Mouse (Mus musculus) midbrain, embryonic 11.5 days (tissue): ENCODE measurements around the gene Pak3. TPM values are rescaled to one million over a fixed set of nuclear protein-coding genes. Genes with fewer than 3 reads are reported as not detected.

Experiments used
- ATAC-seq: fragments of 200-750 bp; cut with Nextera tagmentation; 2 replicates; pipeline ENCODE4 v1.8.0; 2017; ENCODE audit warnings: moderate TSS enrichment, moderate library complexity; ENCODE audit not compliant: low FRiP score
- DNase-seq: peaks from one replicate; pipeline ENCODE4 v3.0.0; 2015; ENCODE audit warnings: low spot score; ENCODE audit errors: missing footprints
- H3K27ac ChIP-seq: fragments of 300-500 bp; sonication (generic); 2 replicates; pipeline ENCODE4 v1.5.1; 2014; ENCODE audit warnings: low read depth, low read length
- H3K27me3 ChIP-seq: fragments of 300-500 bp; sonication (generic); 2 replicates; pipeline ENCODE4 v1.6.1; 2014; ENCODE audit warnings: mild to moderate bottlenecking, low read length, moderate library complexity, mixed read lengths; ENCODE audit not compliant: control insufficient read depth, insufficient read depth
- H3K36me3 ChIP-seq: fragments of 300-500 bp; sonication (generic); 2 replicates; pipeline ENCODE4 v1.6.1; 2014; ENCODE audit warnings: mild to moderate bottlenecking, low read length, moderate library complexity, mixed read lengths; ENCODE audit not compliant: control insufficient read depth, insufficient read depth
- H3K4me1 ChIP-seq: fragments of 300-500 bp; sonication (generic); 2 replicates; pipeline ENCODE4 v1.6.1; 2014; ENCODE audit warnings: low read length; ENCODE audit not compliant: control insufficient read depth, insufficient read depth
- H3K4me2 ChIP-seq: fragments of 300-500 bp; sonication (generic); 2 replicates; pipeline ENCODE4 v1.6.1; 2014; ENCODE audit warnings: mild to moderate bottlenecking, moderate library complexity
- H3K4me3 ChIP-seq: fragments of 300-500 bp; sonication (generic); 2 replicates; pipeline ENCODE4 v1.5.1; 2014; ENCODE audit warnings: low read depth, low read length
- H3K9ac ChIP-seq: fragments of 300-500 bp; sonication (generic); 2 replicates; pipeline ENCODE4 v1.6.1; 2014; ENCODE audit warnings: low read length
- H3K9me3 ChIP-seq: fragments of 300-500 bp; sonication (generic); 2 replicates; pipeline ENCODE4 v1.6.1; 2016; ENCODE audit warnings: low read length; ENCODE audit not compliant: control insufficient read depth
- WGBS: fragments of 180-500 bp; shearing (Covaris S2); extraction: QIAGEN DNeasy Blood & Tissue Kit; methylation state at CpG from one replicate; pipeline ENCODE4 v1.1.7; 2014; 5-methylcytosine and 5-hydroxymethylcytosine counted together
- polyA plus RNA-seq: library from polyadenylated mRNA; unstranded; fragments of >200 nt; fragmentation: Nextera tagmentation; extraction: Ambion mirVana; gene quantifications from 2 replicates; pipeline ENCODE4 v1.2.1, GENCODE M21; 2014

Gene Pak3
- polyA plus RNA-seq, 1 experiment from 2014 or later = 103 TPM

DNA sequence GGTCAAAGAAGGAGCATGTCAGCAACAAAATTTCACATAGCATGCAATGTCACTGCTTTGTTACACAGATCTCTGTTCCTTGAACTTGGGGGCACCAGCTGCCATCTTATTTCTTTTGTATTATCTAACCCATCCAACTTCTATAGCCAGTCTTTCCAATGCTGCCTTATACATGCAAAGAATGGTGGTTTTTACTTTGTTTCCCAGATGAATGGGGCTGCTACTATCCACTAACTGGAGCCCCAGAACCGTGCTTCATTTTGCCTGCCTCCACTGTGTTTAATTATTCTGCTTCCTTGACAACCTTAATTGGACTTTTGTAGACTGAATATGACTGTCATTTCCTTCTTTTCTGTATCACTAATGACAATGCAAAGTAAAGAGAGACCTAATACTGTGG is 126.4 kb downstream of the Pak3 start:
- 0 out of 2 replicates have a peak, but pooled peaks have one; percentile 33 for ATAC-seq
- H3K4me3 ChIP-seq = no peak overlapping the region
- no peak for DNase-seq
- 35% methylated on average over 1 of the region's 1 CpGs for WGBS
- H3K4me2 ChIP-seq = no peak overlapping the region
- no peak overlapping the region for H3K9ac ChIP-seq
- no peak overlapping the region for H3K27ac ChIP-seq
- H3K4me1 ChIP-seq = no peaks in the 10 kb centered on the region
- no peaks in the 10 kb centered on the region for H3K9me3 ChIP-seq
- H3K36me3 ChIP-seq = no peaks in the 10 kb centered on the region
- peaks cover 28% of the 10 kb centered on the region for H3K27me3 ChIP-seq

GRCm38 (mm10) chrX:143654308-143655176 is 136.2 kb downstream of the Pak3 start:
- Histone ChIP-seq H3K4me3 (no peak overlapping the region), H3K4me1 (peaks cover 4% of the 10 kb centered on the region; the same call in 1 of the 2 replicates), H3K9me3 (no peaks in the 10 kb centered on the region), H3K4me2 (no peak overlapping the region), H3K27me3 (peaks cover 75% of the 10 kb centered on the region), H3K9ac (no peak overlapping the region), H3K36me3 (no peaks in the 10 kb centered on the region), H3K27ac (peak overlapping the region; percentile 64; the same call in 1 of the 2 replicates)
- ATAC-seq (peak; percentile 94), DNase-seq (peak; percentile 93)
- WGBS = 29% methylated on average over 9 of the region's 9 CpGs

- DNase-seq = no peak
- peak; percentile 84 for ATAC-seq
- H3K27me3 ChIP-seq = peaks cover 80% of the 10 kb centered on the region
Measured at GRCm38 (mm10) chrX:143655177-143655492, 136.7 kb downstream of the Pak3 start.

DNA sequence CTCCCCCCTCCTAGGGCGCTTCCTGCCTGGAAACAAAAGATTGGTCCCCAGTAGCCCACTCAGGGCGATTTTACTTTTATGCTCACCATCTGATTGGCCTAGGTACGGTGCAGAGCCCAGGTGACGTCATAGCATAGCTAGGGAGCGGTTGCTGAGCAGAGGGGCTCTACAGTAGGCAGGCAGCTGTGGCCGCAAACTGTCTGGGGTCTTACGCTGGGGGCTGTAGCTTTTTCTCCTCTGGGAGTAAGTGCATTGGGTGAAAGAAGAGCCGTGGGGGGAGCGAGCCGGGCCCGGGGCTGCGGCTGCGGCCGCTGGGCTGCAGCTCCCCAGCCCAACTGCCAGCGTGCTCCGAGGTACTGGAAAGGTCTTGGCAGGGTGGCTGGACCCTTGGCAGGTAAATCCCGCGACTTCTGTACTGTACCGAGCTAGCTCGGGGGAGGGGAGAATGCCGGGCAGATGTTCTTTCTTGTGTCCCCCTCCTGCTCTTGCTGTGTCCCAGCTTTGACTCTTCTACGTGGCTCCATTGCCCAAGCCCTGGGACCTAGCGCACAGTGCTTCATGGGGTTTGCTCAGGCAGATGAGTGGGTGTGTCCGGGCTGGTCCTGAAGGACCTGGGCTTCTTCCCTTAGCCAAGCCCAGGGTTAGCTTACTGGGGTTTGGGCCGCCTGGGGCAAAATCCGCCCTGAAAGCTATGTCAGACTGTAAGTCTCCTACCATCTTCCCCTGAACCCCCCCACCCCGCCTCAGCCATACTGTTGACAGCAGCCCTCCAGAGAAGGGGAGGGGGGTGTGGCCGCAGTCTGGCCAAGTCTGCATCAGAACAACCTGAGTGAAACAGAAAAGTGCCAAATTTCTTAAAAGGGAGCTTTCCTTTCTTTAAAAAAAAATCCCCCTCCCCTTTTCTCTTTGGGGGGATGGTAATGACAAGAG is 146.1 kb downstream of the Pak3 start:
- peak overlapping the region; percentile 49 for H3K9ac ChIP-seq
- H3K4me2 ChIP-seq = peak overlapping the region; percentile 44
- H3K4me1 ChIP-seq = no peaks in the 10 kb centered on the region
- DNase-seq (peak; percentile 86), ATAC-seq (peak; percentile 96)
- peak overlapping the region; percentile 40 for H3K4me3 ChIP-seq
- H3K27ac ChIP-seq = no peak overlapping the region
- peaks cover 49% of the 10 kb centered on the region for H3K27me3 ChIP-seq
- no peaks in the 10 kb centered on the region for H3K36me3 ChIP-seq
- WGBS = 15% methylated on average over 28 of the region's 28 CpGs
- no peaks in the 10 kb centered on the region for H3K9me3 ChIP-seq

More at GRCm38 (mm10) chrX:143655177-143655492, 136.7 kb downstream of the Pak3 start:
- H3K27ac ChIP-seq = no peak overlapping the region
- WGBS = 11% methylated on average over 3 of the region's 3 CpGs
- H3K4me3 ChIP-seq = no peak overlapping the region
- no peaks in the 10 kb centered on the region for H3K9me3 ChIP-seq
- H3K9ac ChIP-seq = no peak overlapping the region
- no peak overlapping the region for H3K4me2 ChIP-seq
- H3K4me1 ChIP-seq = peaks cover 4% of the 10 kb centered on the region; the same call in 1 of the 2 replicates
- no peaks in the 10 kb centered on the region for H3K36me3 ChIP-seq

DNA sequence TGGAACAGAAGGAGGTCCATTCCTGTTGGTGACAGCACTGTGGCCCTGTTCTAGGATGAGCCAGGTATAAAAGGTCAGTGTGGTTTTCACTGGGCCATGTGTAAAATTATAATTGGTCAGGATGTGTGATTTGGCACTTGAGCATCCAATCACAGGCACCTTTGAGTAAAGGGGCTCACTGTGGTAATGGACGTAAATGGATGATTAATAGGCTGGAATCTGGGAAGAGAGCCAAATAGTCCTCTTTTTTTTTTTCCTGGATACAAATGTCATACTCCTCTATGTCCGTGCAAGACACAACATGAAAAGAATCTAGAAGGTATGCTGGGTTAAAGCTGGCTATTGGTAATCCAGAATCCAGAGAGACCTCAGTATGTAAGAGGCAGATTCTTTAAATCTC is 147.4 kb downstream of the Pak3 start:
- DNase-seq (no peak), ATAC-seq (no peak)
- no peaks in the 10 kb centered on the region for H3K36me3 ChIP-seq
- no peaks in the 10 kb centered on the region for H3K9me3 ChIP-seq
- H3K9ac ChIP-seq = no peak overlapping the region
- no peaks in the 10 kb centered on the region for H3K4me1 ChIP-seq
- H3K27me3 ChIP-seq = peaks cover 37% of the 10 kb centered on the region
- WGBS = 71% methylated on average over 2 of the region's 2 CpGs
- no peak overlapping the region for H3K27ac ChIP-seq
- peak overlapping the region; percentile 40 for H3K4me3 ChIP-seq
- H3K4me2 ChIP-seq = peak overlapping the region; percentile 44

DNA sequence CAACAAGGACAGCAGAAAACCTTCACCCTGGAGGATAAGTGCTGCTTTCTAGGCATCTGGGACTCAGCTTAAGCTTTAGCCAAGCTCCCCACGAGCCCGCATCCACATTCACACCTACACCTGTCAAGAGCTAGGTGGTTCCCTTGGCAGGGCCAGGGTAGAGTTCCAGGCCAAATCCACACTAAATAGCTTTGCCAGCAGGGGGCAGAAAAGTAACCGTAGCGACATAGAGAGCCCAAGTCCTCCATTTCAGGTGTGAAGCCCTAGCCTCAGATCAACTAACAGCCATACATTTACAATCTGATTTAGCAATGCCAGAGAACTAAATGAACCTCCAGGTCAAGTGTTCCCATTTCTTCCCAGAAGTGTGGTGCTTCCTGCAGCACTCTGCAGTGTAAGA is 148.6 kb downstream of the Pak3 start:
- H3K36me3 ChIP-seq = no peaks in the 10 kb centered on the region
- H3K9me3 ChIP-seq = no peaks in the 10 kb centered on the region
- WGBS = 48% methylated on average over 4 of the region's 4 CpGs
- no peaks in the 10 kb centered on the region for H3K4me1 ChIP-seq
- H3K4me2 ChIP-seq = peak overlapping the region; percentile 44
- no peak for DNase-seq
- H3K9ac ChIP-seq = no peak overlapping the region
- H3K27ac ChIP-seq = no peak overlapping the region
- no peak overlapping the region for H3K4me3 ChIP-seq
- peaks cover 36% of the 10 kb centered on the region for H3K27me3 ChIP-seq
- no peak for ATAC-seq

GRCm38 (mm10) chrX:143668242-143668641 is 149.9 kb downstream of the Pak3 start:
- no peak overlapping the region for H3K27ac ChIP-seq
- 48% methylated on average over 3 of the region's 3 CpGs for WGBS
- no peaks in the 10 kb centered on the region for H3K4me1 ChIP-seq
- H3K9me3 ChIP-seq = no peaks in the 10 kb centered on the region
- H3K9ac ChIP-seq = no peak overlapping the region
- no peaks in the 10 kb centered on the region for H3K36me3 ChIP-seq
- H3K4me3 ChIP-seq = no peak overlapping the region
- no peak overlapping the region for H3K4me2 ChIP-seq
- no peak for ATAC-seq
- DNase-seq = no peak
- peaks cover 31% of the 10 kb centered on the region for H3K27me3 ChIP-seq

GRCm38 (mm10) chrX:143678566-143678965 is 160.2 kb downstream of the Pak3 start:
- DNase-seq = no peak
- Histone ChIP-seq H3K4me1 (no peaks in the 10 kb centered on the region), H3K4me3 (no peak overlapping the region), H3K36me3 (no peaks in the 10 kb centered on the region), H3K9ac (no peak overlapping the region), H3K27me3 (no peaks in the 10 kb centered on the region), H3K4me2 (no peak overlapping the region), H3K9me3 (no peaks in the 10 kb centered on the region), H3K27ac (no peak overlapping the region)
- 81% methylated on average over 2 of the region's 2 CpGs for WGBS
- ATAC-seq = no peak

- Histone ChIP-seq H3K27me3 (no peaks in the 10 kb centered on the region), H3K4me1 (no peaks in the 10 kb centered on the region), H3K27ac (no peak overlapping the region), H3K9me3 (no peaks in the 10 kb centered on the region), H3K36me3 (no peaks in the 10 kb centered on the region), H3K4me3 (no peak overlapping the region), H3K9ac (no peak overlapping the region), H3K4me2 (no peak overlapping the region)
- DNase-seq = no peak
- 93% methylated on average over 1 of the region's 1 CpGs for WGBS
- no peak for ATAC-seq
Measured at GRCm38 (mm10) chrX:143722250-143722649, 203.9 kb downstream of the Pak3 start.
